Mouse (Mus musculus) erythroblast, embryonic 14.5 days (primary cell): ENCODE data around the gene Npnt.

ENCODE experiments used
- GATA1 ChIP-seq: IDR thresholded peaks from 2 replicates; pipeline ENCODE4 v1.6.1; 2012; ENCODE audit warnings: low read length, inconsistent platforms, mixed read lengths
- TAL1 ChIP-seq: IDR thresholded peaks from 3 replicates; pipeline ENCODE4 v1.6.1; 2012; ENCODE audit warnings: low read length, inconsistent platforms, mixed read lengths

DNA sequence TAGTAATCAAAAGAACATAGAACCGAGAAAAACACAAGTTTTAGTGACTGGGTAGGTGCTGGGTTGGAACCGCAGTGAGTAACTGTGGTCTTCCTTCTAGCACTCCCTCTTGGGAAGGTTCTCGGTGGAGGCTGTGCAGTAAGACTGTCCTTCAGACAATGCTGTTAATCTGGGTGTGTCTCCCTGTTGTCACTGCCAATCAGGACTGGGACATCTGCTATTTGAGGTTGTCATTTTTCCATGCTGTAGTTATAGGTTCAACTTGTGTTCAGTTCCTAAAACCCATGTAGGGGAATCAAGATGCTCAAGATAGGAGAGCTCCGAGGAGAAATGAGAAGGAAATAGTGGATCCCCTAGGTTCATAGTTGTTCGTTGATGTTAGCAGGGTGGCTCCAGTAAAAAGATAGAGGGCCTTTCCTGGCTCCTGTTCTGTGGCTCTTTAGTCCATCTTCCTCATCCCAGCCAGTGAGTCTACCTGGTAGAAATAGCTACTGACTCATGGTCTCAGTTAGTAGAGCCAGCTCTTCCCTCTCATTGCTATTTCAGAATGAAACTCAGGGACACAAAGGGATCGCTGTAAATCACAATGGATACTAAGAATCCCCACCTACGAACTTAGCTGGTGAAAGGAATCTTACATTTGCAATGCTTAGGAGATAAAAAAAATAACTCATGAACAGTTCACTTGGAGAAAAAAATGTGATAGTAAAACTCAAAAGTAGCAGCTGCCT lies 12.7 kb upstream of the Npnt start:
- TF ChIP-seq GATA1, result no peak
- TF ChIP-seq TAL1, result no peak
